In genomic region chr2:106705664-106706063, GRCm38 (mm10) we compare ENCODE assay signal across 15 mouse cellular contexts. TPM values are rescaled to one million over a fixed set of nuclear protein-coding genes. Genes with fewer than 3 reads are reported as not detected.
"Had no signal": no experiment of that assay in that cellular context is flagged by ENCODE, and none has a peak within 500 bp of the region (broad histone marks: within the 10 kb centered on the region; RNA-seq: fewer than 3 reads in every experiment).

No protein-coding gene starts in this region.

- ATAC-seq: hindbrain, postnatal 0 days; liver, postnatal 0 days had no signal

- H3K9ac ChIP-seq: liver, embryonic 13.5 days; liver, postnatal 0 days; lung, embryonic 15.5 days had no signal

- H3K9me3 ChIP-seq: liver, embryonic 13.5 days; lung, embryonic 15.5 days had no signal

- H3K4me1 ChIP-seq: liver, embryonic 13.5 days; megakaryocyte, embryonic 14.5 days had no signal

- H3K4me3 ChIP-seq: liver, embryonic 13.5 days; lung, embryonic 15.5 days; megakaryocyte, embryonic 14.5 days had no signal

- DNase-seq: kidney, adult 11 months; liver, embryonic 13.5 days; liver, postnatal 0 days; lung, postnatal 14 days; retina, postnatal 1 day; right cerebral cortex, postnatal 4 days; spleen, adult 18-20 months; thymus, adult 18-20 months; thymus, postnatal 14 days had no signal

- H3K4me2 ChIP-seq: liver, embryonic 13.5 days; lung, embryonic 15.5 days; midbrain, embryonic 11.5 days had no signal

- H3K27me3 ChIP-seq: liver, embryonic 13.5 days; lung, embryonic 15.5 days; megakaryocyte, embryonic 14.5 days had no signal

- H3K36me3 ChIP-seq: liver, embryonic 13.5 days; lung, embryonic 15.5 days had no signal

- H3K27ac ChIP-seq: hindbrain, postnatal 0 days; kidney, postnatal 0 days; liver, embryonic 13.5 days; lung, embryonic 15.5 days; macrophage had no signal

RNA-seq across cellular contexts. Expression of gene Mpped2, which starts 12.6 kb away (rescaled TPM):
- polyA plus RNA-seq: macrophage had no signal
